Mouse (Mus musculus) liver, adult 2 months (tissue): ENCODE measurements around the gene Hmgcll1.

Experiments
- CTCF ChIP-seq: fragments of 200-500 bp; IDR thresholded peaks from 2 replicates; pipeline ENCODE4 v1.5.1; 2011; ENCODE audit warnings: low read depth, low read length, control low read depth
- POLR2A ChIP-seq: fragments of 200-500 bp; IDR thresholded peaks from 2 replicates; pipeline ENCODE4 v1.6.1; 2011; ENCODE audit warnings: low read length, control low read depth; ENCODE audit not compliant: insufficient read depth; ENCODE audit errors: extremely low read depth

DNA sequence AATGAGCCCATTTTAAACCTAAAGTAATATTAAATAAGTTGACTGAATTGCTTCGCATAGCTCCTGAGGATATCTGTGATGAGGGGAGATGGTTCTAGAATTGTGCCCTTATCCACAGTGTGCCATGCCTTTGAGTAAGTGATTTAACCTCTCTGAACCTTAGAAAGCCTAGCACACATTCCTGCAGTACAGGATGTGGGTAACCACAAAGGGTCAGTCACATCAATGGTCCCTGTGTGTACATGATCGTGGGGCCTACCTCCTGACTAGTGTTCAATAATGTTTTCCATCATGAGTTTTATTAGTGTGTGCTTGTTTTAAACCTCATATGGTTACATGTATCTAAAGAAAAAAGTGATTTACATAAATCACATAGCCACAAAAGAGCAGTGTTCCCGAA lies 46.3 kb downstream of the Hmgcll1 start:
- TF ChIP-seq POLR2A = no peak
- TF ChIP-seq CTCF = no peak
